Mouse (Mus musculus): ENCODE measurements around the gene Cry2. TPM values are rescaled to one million over a fixed set of nuclear protein-coding genes. Genes with fewer than 3 reads are reported as not detected.

Cry2 gene
- 8.8 and 11.1 TPM in 2 replicates for polyA plus RNA-seq (2015; fragmentation: Nextera tagmentation; extraction: Ambion mirVana)

DNA sequence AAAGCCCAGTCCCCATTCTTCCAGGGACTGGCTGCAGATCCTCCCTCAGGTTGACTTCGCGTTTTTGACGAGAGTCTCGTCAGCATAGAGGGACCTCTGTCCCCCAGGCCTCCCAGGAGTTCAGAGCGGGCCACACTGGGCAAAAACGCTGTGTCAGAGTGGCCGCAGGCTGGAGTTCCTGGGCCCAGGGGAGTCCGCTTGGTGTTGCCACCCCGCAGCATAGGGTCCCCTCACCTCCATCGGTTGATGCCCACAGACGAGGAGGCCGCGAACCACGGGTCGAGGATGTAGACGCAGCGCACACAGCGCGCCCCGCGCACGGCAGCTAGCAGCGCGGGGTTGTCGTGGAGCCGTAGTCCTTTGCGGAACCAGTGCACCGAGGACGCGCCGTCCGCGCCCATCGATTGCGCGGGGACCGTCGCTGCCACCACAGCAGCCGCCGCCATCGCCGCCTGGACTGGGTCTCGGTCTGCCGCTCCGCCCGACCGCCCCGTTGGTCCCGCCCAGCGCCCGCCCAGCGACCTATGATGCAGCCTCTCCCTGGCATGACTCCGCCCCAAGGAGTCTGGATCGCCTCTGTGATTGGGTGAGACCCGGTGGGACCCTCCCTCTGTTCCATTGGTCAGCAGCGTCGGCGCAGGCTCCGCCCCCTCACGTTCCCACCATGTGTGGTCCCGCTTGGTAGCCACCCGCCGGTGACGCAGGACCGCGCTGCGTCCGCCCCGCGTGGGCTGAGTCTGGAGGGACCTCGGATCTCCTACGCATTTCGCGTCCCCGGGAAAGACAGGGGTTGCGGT, at the start of gene Cry2:
Gene Cry2 (minus strand): TSS at position 466 of the 797 bp plus-strand sequence.

DNA sequence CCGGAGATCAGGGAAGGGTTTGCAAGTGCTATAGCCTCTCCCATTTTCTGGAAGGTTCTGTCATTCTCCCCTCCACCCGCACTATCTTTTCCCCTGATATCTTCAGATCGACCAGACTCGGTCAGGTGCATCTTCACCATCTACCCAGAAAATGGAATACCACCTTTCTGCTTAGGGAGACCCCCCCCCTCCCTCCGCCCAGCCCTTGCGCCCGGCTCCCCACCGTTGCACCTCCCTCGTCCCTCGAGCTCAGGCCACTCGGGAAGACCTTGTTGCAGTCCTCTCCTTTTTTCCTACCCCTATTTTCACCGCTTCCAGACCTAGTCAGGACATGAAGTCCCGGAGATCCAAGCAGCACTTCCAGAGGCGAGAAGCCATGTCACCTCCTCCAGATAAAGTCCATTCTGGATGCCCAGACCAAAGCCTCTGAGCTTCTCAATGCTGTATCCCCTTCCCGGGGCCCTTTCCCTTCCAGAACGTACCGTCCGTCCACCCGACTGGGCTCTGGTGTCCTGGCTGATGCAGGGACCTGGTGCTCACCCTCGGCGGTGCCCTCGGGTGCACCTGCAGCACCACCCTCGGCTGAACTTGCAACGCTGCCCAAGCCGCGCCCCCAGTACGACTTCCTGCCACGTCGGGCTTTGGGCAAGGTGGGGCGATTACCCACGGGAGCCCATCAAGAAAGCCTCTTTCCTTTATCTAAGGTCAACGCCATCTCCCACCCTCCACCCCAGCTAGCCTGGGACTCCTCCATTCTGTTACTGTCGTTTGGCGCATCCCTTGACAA, 26.3 kb upstream of the Cry2 start, which contains the start of gene Slc35c1:
Gene Slc35c1 (minus strand): TSS at position 618 of the 787 bp plus-strand sequence.

DNA sequence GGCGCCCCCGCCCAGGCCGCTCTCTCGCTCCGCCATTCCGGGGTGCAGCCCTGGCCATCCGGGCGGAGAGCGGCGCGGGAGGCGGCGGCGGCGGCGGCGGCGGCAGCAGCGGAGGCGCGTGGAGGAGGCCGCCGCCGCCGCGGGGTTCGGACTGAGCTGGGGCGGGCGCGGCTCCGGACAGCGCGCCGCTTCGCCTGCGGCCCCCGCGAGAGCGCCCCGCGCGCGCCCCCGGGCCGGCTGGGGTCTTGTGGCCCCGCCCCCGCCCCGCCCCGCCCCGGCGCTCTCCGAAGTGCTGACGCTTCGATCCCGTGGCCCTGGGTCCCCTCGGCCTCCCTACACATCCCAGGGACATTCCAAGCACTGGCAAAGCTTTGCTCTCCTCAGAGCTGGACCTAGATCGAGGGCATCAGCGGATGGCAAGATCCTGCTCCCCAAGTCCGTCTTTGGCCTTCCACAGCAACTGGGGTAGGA, 32.7 kb downstream of the Cry2 start, which contains the start of gene Mapk8ip1:
Gene Mapk8ip1 (minus strand): TSS at position 173 of the 471 bp plus-strand sequence.

DNA sequence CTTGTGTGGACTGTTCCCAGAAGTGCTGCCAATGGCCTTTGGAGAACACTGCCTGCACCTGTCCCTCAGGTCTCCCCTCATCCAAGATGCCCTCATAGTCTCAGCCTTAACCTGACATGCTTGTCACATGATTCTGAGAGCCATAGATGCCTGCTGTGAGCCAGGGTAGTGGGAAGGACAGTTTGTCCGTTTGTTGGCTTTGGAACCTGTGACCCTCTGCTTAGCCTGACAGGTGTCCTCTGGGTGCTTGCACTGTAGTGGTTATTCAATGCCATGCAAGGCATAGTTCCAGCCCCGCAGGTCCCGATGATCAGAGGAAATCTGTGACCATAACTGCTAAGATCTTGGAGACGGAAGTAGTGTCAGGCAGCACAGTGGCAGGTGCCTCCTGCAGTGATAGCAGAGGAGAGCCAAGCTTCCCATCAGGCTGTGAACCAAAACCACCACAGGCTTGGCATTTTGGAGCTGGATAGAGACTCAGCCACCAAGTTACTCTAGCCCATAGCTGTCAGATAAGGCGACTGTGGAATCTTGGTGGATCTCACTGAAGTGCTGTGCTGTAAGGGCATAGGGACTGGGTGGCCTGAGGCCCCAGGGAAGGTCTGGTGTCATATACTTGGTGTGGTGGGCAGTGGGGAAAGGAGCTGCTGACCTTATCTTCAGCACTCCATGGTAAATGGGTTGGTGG, 51.8 kb downstream of the Cry2 start, which contains the start of gene 1700029I15Rik:
Gene 1700029I15Rik (plus strand): TSS at position 638 of the 688 bp plus-strand sequence.

DNA sequence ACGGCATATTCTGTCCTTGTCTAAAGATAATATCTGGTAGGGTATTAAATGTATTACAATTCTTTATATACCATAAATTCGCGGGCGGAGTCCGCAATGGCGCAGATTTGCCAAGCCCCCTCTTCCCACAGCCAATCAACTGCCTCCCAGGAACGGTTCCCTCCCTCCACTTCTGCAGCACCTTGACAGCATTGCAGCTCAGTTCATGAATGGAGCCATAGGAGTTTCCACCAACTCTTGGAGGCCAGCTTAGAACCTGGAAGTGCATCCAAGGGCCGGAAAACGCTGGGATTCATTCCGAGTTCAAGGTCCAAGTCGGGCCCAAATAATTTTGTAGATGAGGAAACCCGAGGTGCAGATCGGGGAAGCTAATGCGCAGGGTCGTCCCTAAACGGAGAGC, 59.3 kb downstream of the Cry2 start, which contains the start of the genes Pex16 and Large2:
Gene Pex16 (plus strand): TSS at position 163 of the 400 bp plus-strand sequence.
Gene Large2 (minus strand): TSS at position 356 of the 400 bp plus-strand sequence.

Other genes starting within 250 kb of the Cry2 start
- 20.3 and 22.6 TPM in 2 replicates for gene Pex16, start 59.4 kb downstream of the Cry2 start, polyA plus RNA-seq (2015; fragmentation: Nextera tagmentation; extraction: Ambion mirVana)
- 0.76 and 0.83 TPM in 2 replicates for gene Large2, start 59.2 kb downstream of the Cry2 start, polyA plus RNA-seq (2015; fragmentation: Nextera tagmentation; extraction: Ambion mirVana)
- gene 1700029I15Rik, start 51.5 kb downstream of the Cry2 start, polyA plus RNA-seq (2015; fragmentation: Nextera tagmentation; extraction: Ambion mirVana) = 0.51 and 0.64 TPM in 2 replicates
- gene Mapk8ip1, start 32.8 kb downstream of the Cry2 start, polyA plus RNA-seq (2015; fragmentation: Nextera tagmentation; extraction: Ambion mirVana) = 3.7 and 6.1 TPM in 2 replicates
- gene Slc35c1, start 26.5 kb upstream of the Cry2 start, polyA plus RNA-seq (2015; fragmentation: Nextera tagmentation; extraction: Ambion mirVana) = 10.7 and 14.4 TPM in 2 replicates
- gene Chst1, start 165.7 kb upstream of the Cry2 start, polyA plus RNA-seq (2015; fragmentation: Nextera tagmentation; extraction: Ambion mirVana) = 5.0 and 9.2 TPM in 2 replicates